Mouse (Mus musculus): Measurements from ENCODE around the gene Ngp. TPM values are rescaled to one million over a fixed set of nuclear protein-coding genes. Genes with fewer than 3 reads are reported as not detected.

The Ngp gene
- total RNA-seq, 2 experiments from 2014 or later: not detected

DNA sequence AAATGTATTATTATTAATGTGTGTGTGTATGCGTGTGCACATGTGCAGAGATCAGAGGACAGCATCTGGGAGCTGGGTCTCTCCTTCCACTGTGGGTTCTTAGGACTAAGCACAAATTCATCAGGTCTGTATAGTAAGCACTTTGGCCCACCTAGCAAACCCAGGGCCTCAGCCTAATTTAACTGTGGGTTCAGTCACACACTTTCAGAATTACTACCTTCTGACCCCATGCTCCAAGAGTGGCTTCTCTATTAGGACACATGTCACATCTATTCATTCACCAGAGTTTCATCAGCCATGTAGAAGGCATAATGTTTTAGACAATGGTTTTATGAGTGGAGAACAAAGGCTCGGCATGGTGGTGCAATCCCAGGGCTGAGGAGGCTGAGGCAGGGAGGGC is 13.5 kb downstream of the Ngp start:
- DNase-seq (ENCODE audit: low spot score in 2 of 2): no peak

DNA sequence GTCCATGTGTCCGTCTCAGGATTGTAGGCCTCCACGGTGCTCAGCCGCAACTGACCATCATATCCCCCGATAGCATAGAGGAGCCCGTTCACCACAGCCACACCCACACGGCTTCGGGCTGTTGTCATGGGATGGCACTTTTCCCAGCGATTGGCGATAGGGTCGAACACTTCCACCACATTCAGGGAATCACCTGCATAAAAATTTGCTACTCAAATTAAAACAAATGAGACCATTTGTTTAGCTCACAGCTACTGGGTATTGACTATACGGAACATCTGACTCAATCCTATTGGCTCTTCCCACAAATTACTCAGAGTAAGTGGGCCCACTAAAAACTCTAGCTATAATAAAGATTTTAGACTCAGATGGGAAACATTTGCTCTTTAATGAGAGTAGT is 16.5 kb downstream of the Ngp start:
- DNase-seq (ENCODE audit: low spot score in 2 of 2): no peak

DNA sequence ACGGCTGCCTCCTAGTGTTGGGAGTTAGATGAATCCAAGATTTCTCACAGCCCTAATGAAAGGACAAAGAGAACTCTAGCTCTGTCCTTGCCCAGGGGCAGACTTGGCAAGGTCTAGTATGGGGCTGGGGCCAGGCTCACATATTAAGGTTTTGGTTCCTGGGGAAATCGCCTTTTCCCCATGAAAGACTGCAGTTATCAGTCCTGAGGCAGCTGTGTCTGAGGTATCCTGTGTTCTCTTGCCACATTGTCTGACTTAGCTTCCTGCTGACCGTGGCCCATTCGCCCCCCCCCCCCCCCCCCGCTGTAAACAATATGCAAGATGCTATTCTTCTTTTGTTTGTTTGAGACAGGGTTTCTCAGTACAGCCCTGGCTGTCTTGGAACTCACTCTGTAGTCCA is 20.5 kb downstream of the Ngp start:
- no peak for DNase-seq (ENCODE audit: low spot score in 2 of 2)

DNA sequence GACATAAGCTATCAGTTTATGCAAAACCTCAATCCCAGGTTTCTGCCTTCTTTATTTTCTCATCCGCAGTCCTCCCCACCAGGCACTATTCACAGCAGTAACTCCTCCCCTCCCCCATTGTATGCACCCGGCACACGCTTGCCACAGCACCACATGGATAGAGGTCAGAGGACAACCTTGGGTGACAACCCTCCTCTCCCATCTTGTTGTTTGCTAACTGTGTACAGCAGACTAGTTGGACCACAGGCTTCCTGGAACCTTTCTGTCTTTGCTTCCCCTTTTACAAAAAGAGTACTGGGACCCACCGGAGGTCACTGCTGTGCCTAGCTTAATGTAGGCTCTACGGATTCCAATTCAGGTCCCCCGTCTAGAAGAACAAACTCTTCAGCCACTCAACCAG is 21.0 kb downstream of the Ngp start:
- DNase-seq (ENCODE audit: low spot score in 2 of 2): no peak

DNA sequence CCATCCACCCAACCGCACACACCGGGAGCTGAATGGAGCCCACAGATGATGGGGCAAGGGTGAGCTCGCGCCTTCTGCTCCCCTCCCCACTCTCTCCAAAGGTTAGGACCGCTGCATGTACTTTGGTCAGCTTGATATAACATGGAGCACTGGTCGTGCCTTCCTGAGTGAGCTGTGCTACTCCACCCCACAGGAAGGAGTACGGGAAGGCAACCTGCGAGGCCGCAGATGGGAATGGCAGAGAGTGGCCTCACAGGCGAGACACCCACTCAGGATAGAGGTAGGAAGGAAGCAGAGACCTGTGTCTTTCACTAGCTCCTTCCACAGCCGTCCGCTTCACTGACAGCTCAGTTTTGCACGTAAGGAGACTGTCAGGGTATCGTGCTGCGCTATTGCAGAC is 28.8 kb downstream of the Ngp start:
- no peak for DNase-seq (ENCODE audit: low spot score in 2 of 2)

DNA sequence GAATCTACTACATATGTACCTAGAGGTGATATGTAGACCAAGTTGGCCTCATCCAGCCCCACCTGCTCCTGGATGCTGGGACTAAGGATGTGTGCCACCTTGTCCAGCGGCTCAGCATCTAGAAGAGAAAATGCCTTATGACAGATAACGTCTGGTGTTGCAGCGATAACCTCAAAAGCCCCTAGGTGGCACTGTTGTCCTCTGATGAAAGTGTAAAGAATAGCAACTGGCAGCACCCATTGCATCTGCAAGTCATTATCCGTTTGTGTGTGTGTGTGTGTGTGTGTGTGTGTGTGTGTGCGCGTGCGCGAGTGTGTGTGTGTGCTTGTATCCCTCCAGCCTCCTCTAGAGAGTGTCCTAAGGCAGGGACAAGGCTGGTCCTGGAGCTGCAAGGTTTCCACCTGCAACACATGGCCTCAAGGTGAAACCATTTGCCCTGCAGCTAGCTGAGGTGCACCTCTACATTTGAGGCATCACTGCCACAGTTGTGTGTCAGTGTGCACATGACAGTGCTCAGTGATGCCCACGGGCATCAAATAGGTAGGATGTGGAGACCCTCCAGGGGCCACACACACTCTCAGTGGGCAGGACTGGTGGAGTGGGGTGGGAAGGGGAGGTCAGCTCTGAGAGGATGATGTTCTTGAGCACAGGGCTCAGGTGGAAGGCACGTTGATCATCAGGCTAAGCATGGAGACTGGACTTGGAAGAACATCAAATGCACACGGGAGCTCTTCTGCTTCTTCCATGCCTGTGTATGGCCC is 29.5 kb downstream of the Ngp start:
- DNase-seq (ENCODE audit: low spot score in 2 of 2): peak; percentile 57 to 87

DNA sequence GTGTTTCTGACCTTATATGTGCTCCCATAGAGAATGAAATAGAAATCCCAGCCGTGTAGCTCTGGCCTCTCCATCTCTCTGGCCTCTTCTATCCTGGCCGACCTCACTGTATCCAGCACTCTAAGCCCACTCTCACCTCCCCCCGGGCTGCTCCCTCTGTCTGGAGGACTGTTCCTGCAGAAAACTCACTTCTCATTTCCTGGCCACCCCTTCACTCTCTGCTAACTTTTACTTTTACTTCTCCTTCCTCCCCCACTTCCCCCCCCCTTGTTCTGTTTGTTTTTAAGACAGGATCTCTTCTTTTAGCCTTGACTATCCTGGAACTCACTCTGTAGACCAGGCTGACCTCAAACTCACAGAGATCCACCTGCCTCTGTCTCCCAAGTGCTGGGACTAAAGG is 33.0 kb downstream of the Ngp start:
- DNase-seq (ENCODE audit: low spot score in 2 of 2): no peak

DNA sequence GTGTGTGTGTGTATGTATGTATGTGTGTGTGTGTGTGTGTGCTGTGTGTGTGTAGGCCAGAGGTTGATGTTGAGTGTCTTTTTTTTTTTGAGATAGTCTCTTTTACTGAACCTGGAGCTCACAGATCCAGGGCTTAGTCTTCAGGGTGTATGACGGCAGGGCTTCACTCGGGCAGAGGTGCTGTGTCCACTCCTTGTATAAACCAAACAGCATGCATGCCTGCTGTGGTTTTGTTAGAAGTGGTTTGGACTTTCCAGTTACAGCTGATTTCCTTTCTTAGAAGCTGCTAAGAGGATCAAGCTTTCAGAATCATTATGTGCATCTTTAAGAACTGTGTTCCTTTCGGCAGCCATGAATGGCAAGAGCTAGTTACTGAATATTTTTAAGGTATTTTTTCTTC is 38.4 kb downstream of the Ngp start:
- no peak for DNase-seq (ENCODE audit: low spot score in 2 of 2)

DNA sequence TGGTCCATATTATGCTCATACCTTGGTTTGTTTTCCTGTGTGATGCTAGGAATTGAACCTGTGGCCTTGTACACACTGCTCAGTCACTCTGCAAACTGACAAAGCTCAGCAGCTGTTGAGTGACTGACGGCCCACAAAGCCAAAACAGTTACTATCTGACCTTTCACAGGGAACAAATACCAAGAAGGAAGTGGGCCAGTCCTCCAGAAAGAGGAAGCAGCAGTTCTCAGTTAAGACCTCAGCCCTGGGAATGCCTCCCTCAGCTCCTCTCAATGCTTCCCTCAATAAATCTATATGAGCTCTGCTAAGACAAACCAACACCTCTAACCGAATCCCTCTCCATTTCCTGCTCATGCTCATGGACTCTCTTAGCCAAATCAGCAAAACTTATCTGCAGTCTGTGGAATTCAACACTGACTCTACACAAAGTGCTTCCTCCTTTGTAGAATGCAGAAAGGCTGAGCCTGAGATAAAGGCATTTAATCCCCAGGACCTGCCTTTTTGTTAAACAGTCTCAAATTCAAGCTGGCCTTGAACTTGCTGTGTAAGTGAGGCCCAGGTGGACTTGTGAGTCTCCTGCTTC is 39.7 kb downstream of the Ngp start:
- DNase-seq (ENCODE audit: low spot score in 2 of 2): no peak

DNA sequence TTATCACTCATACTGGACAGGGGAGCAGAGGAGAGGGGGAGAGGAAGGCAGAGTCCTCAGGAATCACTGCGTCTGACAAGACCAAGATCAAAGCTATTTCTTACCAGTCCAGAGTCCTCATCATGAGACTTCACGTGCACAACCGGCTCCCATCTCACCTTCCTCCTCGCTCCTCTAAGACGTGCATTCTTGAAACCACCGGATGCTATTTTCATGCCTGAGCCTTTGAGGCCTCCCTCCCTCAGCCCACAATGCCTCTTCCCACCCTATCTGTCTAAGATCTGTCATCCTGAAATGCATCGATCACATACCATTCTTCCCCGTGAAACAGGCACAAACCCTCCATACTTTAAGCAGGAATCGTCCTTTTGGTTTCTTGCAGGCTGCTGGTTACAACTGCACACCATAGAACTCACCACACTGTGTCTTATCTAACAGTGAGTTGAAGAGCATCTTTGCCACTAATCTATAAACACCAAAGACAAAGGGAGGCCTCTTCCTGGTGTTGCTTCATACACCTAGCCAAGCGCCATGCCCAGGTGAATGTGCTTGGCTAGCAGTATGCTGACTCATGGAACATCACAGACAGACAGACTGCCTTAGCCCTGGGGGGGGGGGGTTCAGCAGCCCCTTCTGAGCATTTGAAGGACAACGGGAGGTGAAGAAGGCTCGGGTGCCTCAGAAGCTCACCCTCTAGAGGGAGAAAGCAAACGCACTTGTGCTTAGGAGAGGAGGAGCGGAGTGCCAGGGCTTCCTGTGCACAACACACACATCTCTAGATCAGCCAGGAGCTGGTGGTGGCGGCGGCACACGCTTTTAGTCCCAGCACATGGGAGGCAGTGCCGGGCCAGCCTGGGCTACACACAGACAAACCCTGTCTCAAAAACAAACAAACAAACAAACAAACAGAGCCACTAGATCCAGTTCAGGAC is 41.6 kb downstream of the Ngp start:
- DNase-seq (ENCODE audit: low spot score in 2 of 2): no peak

DNA sequence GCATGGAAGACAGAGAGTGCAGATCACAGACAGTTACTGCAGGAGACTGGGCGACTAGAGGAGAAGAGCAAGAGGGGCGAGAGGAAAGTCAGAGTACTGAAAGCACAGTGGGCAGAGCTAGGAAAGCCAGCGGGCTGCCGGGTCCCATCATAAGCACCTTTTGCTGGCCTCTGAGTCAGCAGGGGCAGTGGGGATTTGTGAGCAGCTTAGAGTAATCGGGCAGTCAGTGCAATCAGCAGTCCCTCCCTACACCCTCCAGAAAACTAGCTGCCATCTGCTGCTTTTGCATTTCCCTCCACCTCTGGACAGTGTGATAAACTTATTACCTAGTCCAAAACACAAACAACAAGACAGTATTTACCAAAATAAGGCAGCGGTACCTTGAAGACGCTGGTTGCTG is 42.8 kb downstream of the Ngp start:
- DNase-seq (ENCODE audit: low spot score in 2 of 2): no peak

DNA sequence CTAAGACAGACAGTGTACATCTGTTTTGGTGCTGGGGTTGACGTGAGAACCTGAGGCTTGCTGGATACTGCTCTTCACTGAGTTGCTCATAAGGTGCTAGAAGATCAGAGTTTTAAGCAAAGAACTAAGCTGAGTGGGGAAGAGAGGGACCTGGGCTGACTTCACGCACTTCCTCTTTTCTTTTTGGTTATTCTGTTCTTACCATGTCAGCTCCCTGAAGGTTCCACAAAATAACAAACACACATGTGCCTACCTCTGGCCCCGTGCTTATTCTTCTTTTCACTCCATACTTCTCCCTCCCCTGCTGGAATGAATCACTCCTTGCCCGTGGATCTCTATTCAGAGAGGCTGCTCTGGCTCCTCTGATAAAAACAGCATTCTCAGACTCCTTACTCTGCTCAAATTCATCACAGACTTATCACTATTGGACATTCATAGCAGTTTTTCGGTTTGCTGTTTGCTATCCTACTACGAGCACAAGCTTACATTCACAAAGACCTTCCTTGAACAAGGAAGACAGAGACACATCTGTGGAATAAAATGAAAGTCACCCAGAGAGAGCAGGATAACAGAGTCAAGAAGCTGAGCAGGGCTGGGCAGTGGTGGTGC is 44.5 kb downstream of the Ngp start:
- DNase-seq (ENCODE audit: low spot score in 2 of 2): no peak

DNA sequence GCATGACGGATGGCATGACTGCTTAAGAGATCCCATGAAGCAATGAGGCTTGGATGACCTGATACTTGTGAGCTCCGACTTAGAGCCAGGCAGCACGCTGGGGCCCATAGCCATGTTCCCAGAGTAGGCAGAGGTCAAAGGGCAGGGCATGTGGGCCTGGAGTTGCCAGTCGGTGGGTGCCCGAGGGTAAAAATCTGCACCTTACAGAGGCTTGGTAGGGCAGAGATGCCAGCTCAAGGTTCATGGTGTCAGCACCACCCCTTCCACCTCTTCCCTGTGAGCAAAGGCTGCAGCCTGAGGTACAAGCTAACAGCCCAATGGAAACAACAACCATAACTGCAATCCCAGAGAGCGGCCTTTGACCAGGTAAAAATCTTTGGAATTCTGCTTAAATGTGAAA is 45.8 kb downstream of the Ngp start:
- DNase-seq (ENCODE audit: low spot score in 2 of 2): no peak

DNA sequence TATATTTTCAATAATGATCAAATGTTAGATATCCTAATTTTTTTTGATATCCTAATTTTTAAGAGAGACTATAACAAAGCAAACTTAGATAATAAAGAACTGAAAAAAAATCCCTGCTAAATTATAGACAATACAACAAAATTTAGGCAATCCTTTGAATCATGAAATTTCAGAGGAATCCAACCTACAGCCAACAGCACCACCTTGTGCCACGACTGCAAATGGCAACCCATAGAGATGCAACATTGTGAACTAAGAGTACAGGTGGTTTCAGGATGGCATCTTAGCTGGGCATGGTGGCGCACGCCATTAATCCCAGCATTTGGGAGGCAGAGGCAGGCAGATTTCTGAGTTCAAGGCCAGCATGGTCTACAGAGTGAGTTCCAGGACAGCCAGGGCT is 46.6 kb downstream of the Ngp start:
- no peak for DNase-seq (ENCODE audit: low spot score in 2 of 2)

Other genes with a start within 250 kb of the Ngp start
- 100 to 1,000 TPM; 288 to 297 TPM for gene Cspg5, start 176.0 kb upstream of the Ngp start, total RNA-seq (2021)
- 10 to 100 TPM; 11.1 to 11.8 TPM for gene Elp6, start 114.6 kb upstream of the Ngp start, total RNA-seq (2021)
- 100 to 1,000 TPM; 104 to 107 TPM for gene Scap, start 86.5 kb upstream of the Ngp start, total RNA-seq (2021)
- 10 to 100 TPM; 53.2 to 53.6 TPM for gene Ptpn23, start 11.5 kb upstream of the Ngp start, total RNA-seq (2021)
- 10 to 100 TPM; 23.0 to 23.5 TPM for gene Klhl18, start 56.9 kb downstream of the Ngp start, total RNA-seq (2021)
- 1 to 10 TPM; 3.8 TPM for gene Kif9, start 57.2 kb downstream of the Ngp start, total RNA-seq (2021)
- 10 to 100 TPM; 62.3 to 64.8 TPM for gene Setd2, start 112.8 kb downstream of the Ngp start, total RNA-seq (2021)
- gene Nradd, start 204.7 kb downstream of the Ngp start, total RNA-seq (2021): 1 to 10 TPM; 2.0 to 3.5 TPM
- gene Nbeal2, start 234.4 kb downstream of the Ngp start, total RNA-seq (2021): 10 to 100 TPM; 13.4 to 18.9 TPM
- gene Ccdc12, start 236.8 kb downstream of the Ngp start, total RNA-seq (2021): 10 to 100 TPM; 50.9 to 62.8 TPM

Measured in layer of hippocampus, adult 18-20 months (tissue).